Mouse (Mus musculus) brain, embryonic 14.5 days (tissue): ENCODE measurements around the gene P3h4.

Experiments
- CTCF ChIP-seq: fragments of 200-500 bp; IDR thresholded peaks from 2 replicates; pipeline ENCODE4 v1.5.1; 2012; ENCODE audit warnings: inconsistent platforms, mild to moderate bottlenecking, moderate library complexity, borderline replicate concordance; ENCODE audit not compliant: insufficient read depth, insufficient read length; ENCODE audit errors: extremely low read depth
- POLR2A ChIP-seq: fragments of 200-500 bp; IDR thresholded peaks from 2 replicates; pipeline ENCODE4 v1.6.1; 2012; ENCODE audit warnings: mild to moderate bottlenecking, inconsistent platforms, borderline replicate concordance; ENCODE audit not compliant: poor library complexity, insufficient read depth, insufficient read length, severe bottlenecking; ENCODE audit errors: extremely low read depth

- TF ChIP-seq CTCF, result no peak
- TF ChIP-seq POLR2A, result no peak
Observed at GRCm38 (mm10) chr11:100457711-100458110, 43.1 kb upstream of the P3h4 start.
